Mouse (Mus musculus) left cerebral cortex, postnatal 10 days (tissue): ENCODE measurements around the gene P2ry10. TPM values are rescaled to one million over a fixed set of nuclear protein-coding genes. Genes with fewer than 3 reads are reported as not detected.
"Not testable (repeated sequence)": the region's sequence is repeated elsewhere in the genome, so short reads cannot be mapped to it uniquely, and the experiment has no call there.

Source experiments
- DNase-seq, 2 experiments: peaks; one replicate each; pipeline ENCODE4 v3.0.0; 2021 to 2022; ENCODE audit warnings: low spot score in 2 of 2, mixed read lengths in 1 of 2; ENCODE audit errors: extremely low spot score in 1 of 2
- intact Hi-C: fragments of 180-260 bp; cut with DNase I; formaldehyde crosslinking; loops from one replicate; pipeline ENCODE4 v1.15.1; 2025
- total RNA-seq, 2 experiments: library from RNA; stranded (reverse); gene quantifications; 2 replicates each; pipeline ENCODE4 v1.2.3; 2021

Gene P2ry10
- not detected for total RNA-seq

DNA sequence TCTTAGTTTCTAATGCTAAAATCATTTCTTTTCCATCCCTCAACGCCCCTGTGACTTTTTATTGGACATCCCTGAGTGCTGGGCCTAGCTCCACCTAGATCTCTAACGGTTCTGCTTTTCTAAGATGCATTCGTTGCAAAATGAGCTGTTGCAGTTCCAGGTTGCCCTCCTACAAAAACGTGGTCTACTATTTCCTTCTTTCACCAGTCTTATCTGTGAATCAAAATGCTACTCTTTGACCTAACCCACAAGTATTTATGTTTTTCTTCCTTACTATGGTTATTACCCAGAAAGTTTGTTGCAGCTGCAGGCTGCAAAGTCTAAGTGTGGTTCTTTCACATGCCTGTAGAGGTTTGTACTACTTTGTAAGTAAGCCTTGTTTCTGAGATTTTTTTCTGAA is at the start of gene P2ry10:
P2ry10 (plus strand) TSS at position 316 of the 400 bp plus-strand sequence.
- DNase-seq = no peak
- intact Hi-C loops = no loop called here

GRCm38 (mm10) chrX:107039146-107039545 is 49.1 kb upstream of the P2ry10 start:
- no peak for DNase-seq
- intact Hi-C loops = no loop called here

GRCm38 (mm10) chrX:107039635-107040034 is 48.7 kb upstream of the P2ry10 start:
- intact Hi-C loops = no loop called here
- DNase-seq = no peak

- intact Hi-C loops = no loop called here
- DNase-seq = no peak
Observed at GRCm38 (mm10) chrX:107042367-107042766, 45.9 kb upstream of the P2ry10 start.

DNA sequence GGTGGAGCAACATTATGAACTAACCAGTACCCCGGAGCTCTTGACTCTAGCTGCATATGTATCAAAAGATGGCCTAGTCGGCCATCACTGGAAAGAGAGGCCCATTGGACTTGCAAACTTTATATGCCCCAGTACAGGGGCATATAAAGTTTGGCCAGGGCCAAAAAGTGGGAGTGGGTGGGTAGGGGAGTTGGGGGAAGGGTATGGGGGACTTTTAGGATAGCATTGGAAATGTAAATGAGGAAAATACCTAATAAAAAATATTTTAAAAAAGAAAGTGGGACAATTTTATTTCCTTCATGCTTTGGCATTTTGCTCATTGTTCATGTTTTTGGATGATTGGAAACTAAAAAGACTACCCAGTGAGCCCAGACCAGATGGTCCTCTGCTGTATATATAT is 4.9 kb upstream of the P2ry10 start:
- not testable (repeated sequence) for DNase-seq

GRCm38 (mm10) chrX:107084320-107084719 is 4.0 kb upstream of the P2ry10 start:
- DNase-seq = no peak
- intact Hi-C loops = no loop called here

More for the DNA sequence above, 4.9 kb upstream of the P2ry10 start:
- intact Hi-C loops = not testable (repeated sequence)

DNA sequence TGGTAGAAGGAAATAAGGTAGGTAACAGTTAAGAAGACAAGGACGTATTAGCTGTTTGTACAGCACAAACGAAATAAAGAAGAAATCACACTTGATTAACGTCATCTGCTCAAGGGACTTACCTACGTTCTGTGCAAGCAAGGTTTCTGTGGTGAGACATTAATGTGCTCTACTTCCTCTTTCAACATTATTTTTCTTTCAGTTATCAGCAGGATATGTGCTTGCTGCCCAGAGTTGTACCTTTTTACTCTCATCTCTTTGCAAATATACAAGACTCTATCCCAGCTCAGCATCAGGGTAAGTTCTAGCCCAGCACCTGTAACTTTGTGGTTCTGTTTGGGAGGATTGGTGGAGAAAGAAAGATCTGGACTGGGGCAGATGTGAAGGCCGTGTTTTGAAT is 839 bp downstream of the P2ry10 start:
- intact Hi-C loops = no loop called here
- DNase-seq = no peak

DNA sequence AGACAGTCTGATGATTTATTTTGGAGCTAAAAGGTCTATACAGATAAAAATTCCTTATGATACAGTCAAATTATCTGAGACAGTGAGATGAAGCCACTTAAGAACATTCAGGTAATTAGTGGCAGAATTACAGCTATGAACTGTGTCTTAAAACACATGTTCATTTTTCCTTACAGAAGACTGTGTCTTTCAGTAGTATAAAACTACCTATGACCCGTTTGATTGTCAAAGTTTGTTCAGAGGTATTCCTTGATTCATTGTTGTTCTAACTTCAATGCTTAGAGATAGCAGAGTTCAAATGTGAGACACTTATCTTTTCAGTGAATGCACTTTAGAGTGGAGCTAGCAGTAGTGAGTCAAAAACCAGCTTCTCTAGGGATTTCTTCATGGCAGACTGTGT is 1.6 kb downstream of the P2ry10 start:
- intact Hi-C loops = no loop called here
- DNase-seq = no peak

DNA sequence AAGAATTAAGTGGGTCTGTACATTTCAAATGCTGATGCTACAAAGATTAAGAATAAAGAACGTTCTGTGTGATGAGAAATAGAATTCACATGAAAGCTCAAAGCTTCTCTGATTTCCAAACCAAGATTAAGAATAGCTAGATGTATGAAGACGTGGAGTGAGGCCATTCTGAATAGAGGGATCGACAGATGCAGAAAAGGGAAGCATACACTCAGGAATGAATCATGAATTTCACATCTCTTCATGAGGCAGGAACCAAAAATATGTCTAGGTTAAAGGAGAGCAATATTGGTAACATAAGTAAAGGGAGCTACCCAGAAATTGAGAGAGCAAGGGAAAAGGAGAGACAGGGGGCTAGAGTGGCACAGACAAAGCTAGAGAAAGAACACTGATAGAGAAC is 7.3 kb downstream of the P2ry10 start:
- intact Hi-C loops = no loop called here
- no peak for DNase-seq

DNA sequence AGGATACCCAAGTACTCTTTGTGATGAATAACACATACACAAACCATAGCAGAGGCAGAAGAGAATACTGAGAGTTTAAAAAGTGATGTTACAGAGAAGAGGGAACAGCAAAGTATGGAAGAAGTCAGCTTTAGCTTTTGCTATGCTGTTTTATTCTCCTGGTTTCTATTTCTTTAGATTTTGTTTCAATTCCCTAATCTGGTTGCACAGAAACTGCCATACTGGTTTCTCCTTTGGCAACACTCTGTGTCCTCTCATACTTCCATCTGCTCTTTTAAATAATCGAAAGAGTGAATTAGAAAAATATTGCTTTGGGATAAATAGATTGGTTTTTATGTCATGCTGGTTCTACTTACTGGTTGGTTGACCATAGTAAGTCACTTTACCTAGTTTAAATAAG is 28.0 kb downstream of the P2ry10 start:
- no peak for DNase-seq
- intact Hi-C loops = no loop called here

- no peak for DNase-seq
- intact Hi-C loops = no loop called here
Observed at GRCm38 (mm10) chrX:107116987-107117386, 28.7 kb downstream of the P2ry10 start.

- intact Hi-C loops = no loop called here
Observed at GRCm38 (mm10) chrX:107143184-107143583, 54.9 kb downstream of the P2ry10 start.

DNA sequence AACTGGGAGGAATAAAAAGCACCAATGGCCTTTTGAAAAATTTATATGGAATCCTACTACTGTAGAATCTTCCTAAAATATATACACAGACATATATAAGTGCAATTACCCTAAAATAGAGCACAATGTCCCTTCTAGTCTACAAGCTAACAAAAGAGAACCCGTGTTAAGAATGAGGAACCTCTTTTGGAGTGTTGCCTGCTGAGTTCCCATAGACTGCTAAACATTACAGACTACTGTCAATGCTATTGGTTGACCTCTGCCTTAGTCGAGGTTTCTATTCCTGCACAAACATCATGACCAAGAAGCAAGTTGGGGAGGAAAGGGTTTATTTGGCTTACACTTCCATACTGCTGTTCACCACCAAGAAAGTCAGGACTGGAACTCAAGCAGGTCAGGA is 55.6 kb downstream of the P2ry10 start:
- DNase-seq = no peak
- intact Hi-C loops = no loop called here

More at GRCm38 (mm10) chrX:107143184-107143583, 54.9 kb downstream of the P2ry10 start:
- no peak for DNase-seq

- no peak for DNase-seq
- intact Hi-C loops = no loop called here
Observed at GRCm38 (mm10) chrX:107148681-107149080, 60.4 kb downstream of the P2ry10 start, which contains the start of gene P2ry10b. P2ry10b (plus strand) TSS chrX:107148927.

DNA sequence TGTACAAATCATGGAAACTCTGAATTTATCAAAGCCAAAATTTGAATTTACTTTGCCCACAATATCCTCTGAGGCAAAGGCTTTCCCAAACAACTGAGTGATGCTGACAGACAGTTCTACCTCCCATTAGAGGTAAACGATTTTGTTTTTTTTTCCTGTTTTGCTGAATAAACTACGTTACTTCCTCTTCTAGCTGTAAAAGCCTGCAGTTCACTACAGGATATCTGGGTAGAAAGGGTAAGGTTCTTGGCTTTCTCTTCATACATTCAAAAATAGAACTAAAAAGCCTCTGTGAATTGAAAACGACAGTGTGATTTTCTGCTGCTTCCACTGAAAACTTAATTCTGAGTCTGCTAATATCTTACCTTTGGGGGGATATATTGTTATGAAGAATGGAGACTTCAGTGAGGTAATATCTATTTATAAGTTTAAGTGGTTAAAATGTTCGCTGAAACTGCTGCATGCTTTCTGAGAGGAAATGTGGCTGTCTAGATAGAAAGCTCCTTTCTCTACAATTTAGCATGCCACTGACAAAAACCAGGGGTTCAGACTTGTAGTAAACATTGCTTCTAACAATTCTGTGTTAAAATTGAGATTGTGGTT is 61.2 kb downstream of the P2ry10 start:
- intact Hi-C loops = no loop called here

DNA sequence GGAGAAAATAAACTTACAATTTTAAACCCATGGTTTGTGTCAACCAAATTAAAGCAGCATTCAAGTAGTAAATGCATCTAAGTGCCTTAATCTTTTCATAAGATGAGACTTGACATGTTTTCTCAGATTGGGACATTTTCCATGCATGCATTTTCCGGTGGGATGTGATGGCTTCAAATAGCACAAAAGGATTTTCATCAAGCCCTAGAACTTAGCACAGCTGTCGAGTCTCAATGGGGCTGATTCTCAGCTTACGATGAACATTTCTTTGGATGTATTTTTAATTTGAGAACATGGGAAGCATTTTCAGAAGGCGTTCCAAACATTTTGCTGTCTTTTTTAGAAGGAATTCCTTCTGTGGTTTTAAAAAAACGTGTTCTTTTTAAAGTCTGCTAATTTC is 61.7 kb downstream of the P2ry10 start:
- no peak for DNase-seq
- intact Hi-C loops = loop anchor here (5.0 kb wide), 1 partner anchor 353 kb away; no protein-coding TSS in a partner anchor

More for the DNA sequence above, 61.2 kb downstream of the P2ry10 start:
- no peak for DNase-seq

- intact Hi-C loops = loop anchor here (5.0 kb wide), 1 partner anchor 354 kb away; no protein-coding TSS in a partner anchor
- no peak for DNase-seq
Observed at GRCm38 (mm10) chrX:107150752-107151515, 62.6 kb downstream of the P2ry10 start.
